Mouse (Mus musculus) cortical plate, adult 2 months (tissue): ENCODE results near the gene Mcm2. TPM values are rescaled to one million over a fixed set of nuclear protein-coding genes. Genes with fewer than 3 reads are reported as not detected.

Experiments
- H3K27ac ChIP-seq: fragments of 200-500 bp; 2 replicates; pipeline ENCODE4 v1.5.1; 2012; ENCODE audit warnings: low read length, control low read depth, inconsistent platforms; ENCODE audit not compliant: insufficient read depth
- H3K4me1 ChIP-seq: fragments of 200-500 bp; 2 replicates; pipeline ENCODE4 v1.6.1; 2011; ENCODE audit warnings: low read length; ENCODE audit not compliant: control insufficient read depth, insufficient read depth
- H3K4me3 ChIP-seq: fragments of 200-500 bp; 2 replicates; pipeline ENCODE4 v1.5.1; 2011; ENCODE audit warnings: mild to moderate bottlenecking, low read length, control low read depth; ENCODE audit not compliant: insufficient read depth
- CTCF ChIP-seq: fragments of 200-500 bp; IDR thresholded peaks from 2 replicates; pipeline ENCODE4 v1.5.1; 2011; ENCODE audit warnings: mild to moderate bottlenecking, control low read depth, low read length; ENCODE audit not compliant: insufficient read depth; ENCODE audit errors: extremely low read depth
- POLR2A ChIP-seq: fragments of 200-500 bp; IDR thresholded peaks from 2 replicates; pipeline ENCODE4 v1.6.1; 2011; ENCODE audit warnings: mild to moderate bottlenecking, low read length, control low read depth; ENCODE audit not compliant: insufficient read depth; ENCODE audit errors: extremely low read depth
- polyA plus RNA-seq: library from polyadenylated mRNA; depleted of rRNA; stranded (reverse); fragments of >200 nt; gene quantifications from 2 replicates; pipeline ENCODE4 v1.2.3, GENCODE M21; 2012

Mcm2 gene
- polyA plus RNA-seq, 1 experiment, result 4.4 TPM

DNA sequence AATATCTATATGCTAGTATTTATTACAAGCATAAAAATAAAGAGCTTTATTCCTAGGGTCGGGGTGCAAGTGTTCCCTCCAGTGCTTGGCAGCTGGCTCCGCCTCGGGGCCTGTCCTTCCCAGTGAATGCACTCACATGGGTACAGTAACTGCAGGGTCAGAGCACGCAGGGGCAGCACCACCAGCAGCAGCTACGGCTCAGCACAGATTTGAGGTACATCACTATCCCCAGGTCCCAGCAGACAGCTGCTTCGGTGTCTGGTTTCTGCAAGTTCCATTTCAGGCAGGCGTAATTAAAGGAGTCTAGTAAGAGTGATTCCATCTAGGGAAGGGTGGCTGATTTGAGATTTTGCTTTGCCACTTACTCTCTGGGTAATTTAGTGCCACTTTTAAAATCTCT, 40.2 kb downstream of the Mcm2 start:
- H3K27ac ChIP-seq, result no peak overlapping the region
- TF ChIP-seq POLR2A (no peak), CTCF (no peak)
- H3K4me3 ChIP-seq, result no peak overlapping the region
- H3K4me1 ChIP-seq, result no peaks in the 10 kb centered on the region

- Histone ChIP-seq H3K27ac (no peak overlapping the region), H3K4me3 (no peak overlapping the region), H3K4me1 (no peaks in the 10 kb centered on the region)
- TF ChIP-seq CTCF, result no peak
- no peak for TF ChIP-seq POLR2A
Measured at GRCm38 (mm10) chr6:88857830-88858229, 40.8 kb downstream of the Mcm2 start.

- Histone ChIP-seq H3K4me3 (no peak overlapping the region), H3K4me1 (no peaks in the 10 kb centered on the region), H3K27ac (no peak overlapping the region)
- TF ChIP-seq CTCF (peak; percentile 18; the same call in 1 of the 2 replicates), POLR2A (no peak)
Measured at GRCm38 (mm10) chr6:88857249-88857648, 41.3 kb downstream of the Mcm2 start.

DNA sequence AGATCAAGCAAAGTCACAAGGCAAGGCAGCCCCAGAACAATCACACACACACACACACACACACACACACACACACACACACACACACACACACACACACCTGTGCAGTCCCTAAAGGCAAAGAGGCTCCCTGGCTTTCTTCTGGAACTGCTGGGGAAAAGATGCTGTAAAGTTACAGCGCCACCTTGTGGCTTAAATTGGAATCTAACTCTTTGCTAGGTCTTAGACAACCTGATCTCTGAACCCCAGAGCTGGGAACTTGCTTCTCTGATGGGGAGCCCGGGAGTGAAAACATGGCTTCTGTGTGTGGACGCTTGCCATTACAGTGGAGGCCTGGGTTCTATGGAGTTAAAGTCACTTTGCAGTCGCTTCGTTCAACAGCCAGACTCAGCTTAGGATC, 42.9 kb downstream of the Mcm2 start:
- Histone ChIP-seq H3K4me1 (no peaks in the 10 kb centered on the region), H3K4me3 (no peak overlapping the region), H3K27ac (no peak overlapping the region)
- TF ChIP-seq CTCF (peak; percentile 66), POLR2A (no peak)

DNA sequence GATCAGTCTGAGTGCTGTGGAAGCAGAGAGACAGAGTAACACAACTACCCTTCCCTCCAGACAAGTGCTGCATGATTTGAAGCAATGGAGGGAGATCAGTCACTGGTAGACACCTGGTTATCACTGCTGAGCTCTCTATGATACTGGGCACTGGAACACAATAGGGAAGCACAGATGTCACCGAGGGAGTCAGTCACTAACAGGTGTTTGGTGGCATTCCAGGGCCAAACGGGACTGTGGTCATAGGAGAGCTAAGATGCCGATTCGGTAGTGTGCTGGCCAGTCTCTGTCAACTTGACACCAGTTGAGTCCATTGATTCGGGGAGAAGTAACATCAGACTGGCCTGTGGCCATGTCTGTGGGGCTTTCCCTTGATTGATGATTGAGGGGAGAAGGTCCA, 44.1 kb downstream of the Mcm2 start:
- H3K4me3 ChIP-seq, result no peak overlapping the region
- H3K4me1 ChIP-seq, result no peaks in the 10 kb centered on the region
- no peak overlapping the region for H3K27ac ChIP-seq
- TF ChIP-seq CTCF (no peak), POLR2A (no peak)

DNA sequence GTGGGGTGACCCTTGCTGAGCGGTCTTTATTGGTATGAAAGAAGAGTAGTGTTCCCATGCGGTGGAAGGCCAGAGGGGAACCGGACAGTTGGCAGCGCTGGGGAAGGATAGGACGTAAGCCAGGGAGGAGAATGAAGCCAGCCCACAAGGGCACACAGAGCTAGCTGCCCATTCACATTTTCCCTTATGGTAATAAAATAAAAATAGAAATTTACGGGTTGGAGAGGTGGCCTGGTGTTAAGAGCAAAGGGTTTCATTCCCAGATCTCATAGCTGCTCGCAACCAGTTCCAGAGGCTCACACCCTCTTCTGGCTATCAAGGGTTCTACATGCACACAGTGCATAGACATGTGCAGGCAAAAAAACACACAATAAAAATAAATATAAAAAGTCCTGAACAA, 48.5 kb downstream of the Mcm2 start:
- TF ChIP-seq CTCF (no peak), POLR2A (no peak)
- H3K4me1 ChIP-seq, result no peaks in the 10 kb centered on the region
- H3K27ac ChIP-seq, result no peak overlapping the region
- no peak overlapping the region for H3K4me3 ChIP-seq

DNA sequence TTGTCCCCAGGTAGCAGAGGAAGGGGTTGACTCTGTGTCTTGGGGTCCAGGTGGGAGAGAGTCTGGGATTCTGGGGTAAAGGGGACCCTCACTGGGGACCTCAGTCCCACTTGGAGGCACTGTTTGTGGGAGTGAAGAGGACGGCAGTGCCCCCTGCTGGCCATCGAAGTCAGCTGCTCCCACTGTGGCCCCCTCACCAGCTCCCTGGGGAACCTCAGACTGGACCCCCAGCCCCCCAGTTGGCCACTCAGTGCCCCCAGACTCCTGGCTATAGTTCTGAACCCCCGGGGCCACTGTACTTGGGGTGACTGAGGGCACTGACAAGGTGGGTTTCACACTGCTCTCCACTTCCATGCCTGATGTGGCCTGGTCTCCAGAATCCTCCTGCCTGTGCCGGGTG, 49.3 kb downstream of the Mcm2 start:
- H3K27ac ChIP-seq, result no peak overlapping the region
- H3K4me3 ChIP-seq, result no peak overlapping the region
- 0 out of 2 replicates have a peak, but pooled peaks have one; percentile 22 for TF ChIP-seq CTCF
- TF ChIP-seq POLR2A, result no peak
- no peaks in the 10 kb centered on the region for H3K4me1 ChIP-seq

DNA sequence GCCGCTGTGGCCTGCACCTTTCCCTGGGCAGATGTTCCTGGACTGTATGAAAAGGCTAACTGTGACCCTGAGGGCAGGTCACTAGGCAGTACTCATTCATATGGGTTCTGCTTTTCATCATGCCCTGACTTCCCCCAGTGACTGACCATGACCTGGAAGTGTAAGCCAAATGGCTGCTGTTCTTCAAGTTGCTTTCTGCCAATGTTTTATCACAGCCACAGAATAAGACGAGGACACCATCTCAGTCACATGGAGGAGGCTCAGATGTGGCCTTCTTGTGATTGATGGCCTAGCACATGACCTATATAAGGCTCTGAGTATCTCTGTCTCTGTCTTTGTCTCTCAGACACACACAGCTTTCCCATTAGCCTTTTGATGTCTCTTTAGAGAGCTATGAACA, 51.0 kb downstream of the Mcm2 start:
- Histone ChIP-seq H3K4me3 (no peak overlapping the region), H3K4me1 (no peaks in the 10 kb centered on the region), H3K27ac (no peak overlapping the region)
- TF ChIP-seq CTCF (no peak), POLR2A (no peak)

- Histone ChIP-seq H3K27ac (no peak overlapping the region), H3K4me1 (no peaks in the 10 kb centered on the region), H3K4me3 (no peak overlapping the region)
- TF ChIP-seq CTCF (no peak), POLR2A (no peak)
Measured at GRCm38 (mm10) chr6:88844901-88845565, 53.5 kb downstream of the Mcm2 start.

DNA sequence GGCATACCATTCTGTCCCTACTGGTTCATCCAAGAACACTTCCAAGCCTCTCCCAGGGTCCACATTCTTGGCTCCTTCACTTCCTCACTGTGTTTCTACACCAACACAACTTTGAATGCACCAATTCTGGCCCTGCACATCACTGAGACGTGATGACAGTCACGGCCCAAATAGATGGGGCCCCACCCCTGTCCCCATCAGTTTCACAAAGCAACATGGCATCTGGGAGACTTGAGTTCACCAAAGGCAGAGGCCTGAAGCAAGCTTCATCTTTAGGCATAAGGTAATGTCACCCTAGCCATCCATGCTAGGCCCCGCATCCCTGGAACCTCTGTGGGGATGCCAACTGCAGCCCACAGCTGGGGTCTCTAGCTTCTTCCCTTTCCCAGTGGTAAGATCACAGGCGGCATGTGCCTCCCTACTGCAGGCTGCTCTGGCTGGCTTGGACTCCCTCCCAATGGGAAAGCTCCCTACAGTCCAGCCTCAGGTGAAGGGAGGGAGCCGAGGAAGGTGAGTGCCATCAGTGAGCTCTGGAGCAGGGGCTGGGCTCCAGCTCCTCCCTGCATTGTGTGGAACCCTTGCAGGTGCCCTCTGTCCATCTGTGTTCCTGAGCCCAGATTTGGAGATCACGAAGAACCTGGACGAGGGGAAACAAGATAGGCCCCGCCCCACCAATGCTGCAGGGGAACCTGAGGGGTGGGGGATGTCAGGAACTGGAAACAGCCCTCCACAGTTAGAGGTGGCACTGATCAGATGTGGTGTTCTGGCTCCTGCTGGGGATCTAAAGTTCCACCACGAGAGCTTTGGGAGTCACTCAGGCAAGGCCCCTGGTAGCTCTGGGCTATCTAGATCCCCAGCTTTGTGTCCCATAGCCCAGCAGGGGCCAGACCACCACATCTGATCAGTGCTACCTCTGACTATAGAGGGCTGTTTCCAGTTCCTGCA, 54.5 kb downstream of the Mcm2 start:
- TF ChIP-seq POLR2A (no peak), CTCF (no peak)
- Histone ChIP-seq H3K4me1 (no peaks in the 10 kb centered on the region), H3K4me3 (no peak overlapping the region), H3K27ac (no peak overlapping the region)

DNA sequence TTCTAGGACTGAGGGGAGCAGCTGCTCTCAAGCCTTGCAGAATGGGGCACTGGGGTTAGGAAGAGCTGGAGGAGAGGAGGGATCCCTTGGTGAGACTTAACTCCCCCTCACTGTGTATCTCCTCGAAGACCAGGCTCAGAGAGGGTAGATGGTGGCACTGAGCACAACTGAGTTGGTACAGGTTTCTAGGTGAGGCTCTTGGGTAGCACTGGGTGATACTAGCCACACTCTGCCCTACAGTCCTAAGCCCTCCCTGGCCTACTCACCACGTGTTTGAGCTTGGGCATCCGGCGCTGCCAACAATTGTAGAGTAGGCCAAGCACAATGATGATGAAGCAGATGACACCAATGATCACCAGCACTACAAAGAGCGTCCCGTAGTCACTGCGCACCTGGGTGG, 55.3 kb downstream of the Mcm2 start:
- H3K27ac ChIP-seq, result 0 out of 2 replicates have a peak overlapping the region, but pooled peaks have one; percentile 46
- peak overlapping the region; percentile 91 for H3K4me3 ChIP-seq
- H3K4me1 ChIP-seq, result no peaks in the 10 kb centered on the region
- TF ChIP-seq POLR2A, result no peak
- no peak for TF ChIP-seq CTCF
